Mouse (Mus musculus) adrenal gland (tissue): ENCODE results near the gene Fcho2.

Experiments
- intact Hi-C: fragments of 180-260 bp; cut with DNase I; formaldehyde crosslinking; loops from one replicate; pipeline ENCODE4 v1.15.1; 2025

Gene Fcho2

GRCm38 (mm10) chr13:98722296-98722695, 93.0 kb downstream of the Fcho2 start:
- intact Hi-C loops: loop anchor here (10.0 kb wide), 1 partner anchor 127 kb away; no protein-coding TSS in a partner anchor

DNA sequence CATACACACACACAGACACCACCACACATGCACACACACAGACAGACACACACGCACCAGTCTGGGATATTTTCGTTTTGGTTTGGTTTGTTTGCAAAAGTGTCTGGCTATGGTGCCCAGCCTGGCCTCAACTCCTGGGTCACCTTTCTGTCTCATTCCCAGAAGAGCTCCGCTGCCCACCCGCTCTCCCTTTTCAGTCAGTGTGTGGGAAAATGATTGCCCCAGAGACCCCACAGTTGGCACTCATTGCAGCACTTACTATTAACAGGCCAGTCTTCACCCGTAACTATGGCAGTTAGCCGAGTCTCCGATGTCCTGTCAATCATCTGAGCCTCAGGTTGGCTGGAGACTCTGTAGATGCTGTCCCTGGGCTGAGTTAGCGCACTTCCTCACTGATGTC, 99.1 kb downstream of the Fcho2 start:
- intact Hi-C loops: no loop called here

- intact Hi-C loops: no loop called here
Measured at GRCm38 (mm10) chr13:98715443-98715990, 99.7 kb downstream of the Fcho2 start.

DNA sequence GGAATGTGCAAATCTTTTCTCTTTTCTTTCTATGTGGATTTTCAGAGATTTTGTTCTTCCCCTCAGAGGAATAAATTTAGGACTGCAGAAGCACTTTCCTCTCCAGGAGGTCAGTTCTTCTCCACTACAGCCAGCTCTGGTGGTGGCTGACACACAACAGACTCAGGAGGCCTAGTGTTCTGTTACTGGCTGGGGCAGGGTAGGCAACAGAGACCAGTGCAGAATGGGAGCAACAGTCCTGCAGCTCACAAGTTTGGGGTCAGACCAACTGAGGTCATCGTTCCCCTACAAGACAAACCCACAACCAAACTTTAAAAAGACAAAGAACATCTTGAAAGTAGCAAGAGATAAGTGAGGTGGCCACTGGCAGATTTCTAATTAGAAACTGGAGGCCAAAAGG, 104.6 kb downstream of the Fcho2 start:
- intact Hi-C loops: no loop called here

- intact Hi-C loops: no loop called here
Measured at GRCm38 (mm10) chr13:98710236-98710635, 105.0 kb downstream of the Fcho2 start.

DNA sequence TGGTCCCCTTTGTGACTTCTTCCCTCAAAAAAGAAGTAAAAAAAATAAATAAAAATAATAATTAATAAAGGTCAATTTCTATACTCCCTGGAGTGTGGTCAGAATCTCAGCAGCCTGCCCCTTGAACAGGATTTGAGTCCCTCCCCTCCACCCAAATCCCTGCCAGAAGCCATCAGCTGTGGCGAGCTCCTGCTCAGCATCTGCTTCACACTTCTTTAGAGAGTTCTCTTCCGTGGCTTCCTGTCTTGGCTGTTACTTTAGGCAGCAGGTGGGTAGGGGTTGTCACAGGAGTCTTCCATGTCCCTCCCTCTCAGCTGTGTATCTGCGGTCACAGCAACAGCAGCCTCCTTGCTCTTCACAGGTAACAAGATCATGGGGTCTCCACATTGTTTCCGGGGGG, 109.7 kb downstream of the Fcho2 start:
- intact Hi-C loops: no loop called here

DNA sequence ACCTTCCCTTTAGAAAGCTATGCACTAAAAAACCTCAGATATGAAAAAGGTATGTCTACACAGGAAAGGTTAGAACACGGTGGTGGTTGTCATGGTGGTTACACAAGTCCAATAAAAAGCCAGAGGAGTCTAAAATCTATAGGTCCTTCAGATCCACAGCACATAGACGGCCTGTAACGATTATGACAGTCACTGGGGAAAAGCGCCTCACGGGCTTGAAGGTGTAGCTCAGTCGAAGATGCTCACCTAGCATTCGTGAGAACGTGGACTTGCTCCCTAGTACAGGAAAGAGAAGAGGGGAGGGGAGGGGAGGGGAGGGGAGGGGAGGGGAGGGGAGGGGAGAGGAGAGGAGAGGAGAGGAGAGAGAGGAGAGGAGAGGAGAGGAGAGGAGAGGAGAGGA, 111.5 kb downstream of the Fcho2 start:
- intact Hi-C loops: no loop called here

- intact Hi-C loops: no loop called here
Measured at GRCm38 (mm10) chr13:98702361-98702760, 112.9 kb downstream of the Fcho2 start.

GRCm38 (mm10) chr13:98701309-98701675, 114.0 kb downstream of the Fcho2 start:
- intact Hi-C loops: no loop called here

- intact Hi-C loops: no loop called here
Measured at GRCm38 (mm10) chr13:98700661-98701308, 114.5 kb downstream of the Fcho2 start.

DNA sequence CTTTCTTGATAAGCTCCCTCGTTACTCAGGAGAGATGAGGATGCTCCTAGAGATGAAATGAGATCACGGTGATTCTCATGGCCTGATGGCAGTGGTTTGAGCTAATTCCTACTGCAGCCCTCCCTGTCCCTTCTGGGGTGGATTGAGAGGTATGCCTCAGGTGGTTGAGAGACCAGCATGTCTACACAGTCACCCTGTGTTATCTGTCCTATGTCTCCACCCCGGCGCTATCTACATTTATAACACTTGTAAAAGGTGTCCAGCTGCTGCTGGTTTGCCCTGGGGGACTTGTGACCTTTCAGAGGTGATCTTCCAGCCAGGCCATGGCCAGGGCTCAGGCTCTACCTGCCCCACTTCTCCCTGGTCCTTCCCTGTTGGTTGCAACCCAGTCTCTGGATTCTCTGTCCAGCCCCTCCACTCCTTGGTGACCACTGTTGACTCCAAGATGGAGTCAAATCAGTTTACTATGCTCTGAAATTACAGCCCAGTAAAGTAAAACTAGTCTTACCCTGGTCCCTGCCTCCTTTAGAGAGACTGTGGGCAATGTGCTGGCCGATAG, 115.2 kb downstream of the Fcho2 start:
- intact Hi-C loops: no loop called here

DNA sequence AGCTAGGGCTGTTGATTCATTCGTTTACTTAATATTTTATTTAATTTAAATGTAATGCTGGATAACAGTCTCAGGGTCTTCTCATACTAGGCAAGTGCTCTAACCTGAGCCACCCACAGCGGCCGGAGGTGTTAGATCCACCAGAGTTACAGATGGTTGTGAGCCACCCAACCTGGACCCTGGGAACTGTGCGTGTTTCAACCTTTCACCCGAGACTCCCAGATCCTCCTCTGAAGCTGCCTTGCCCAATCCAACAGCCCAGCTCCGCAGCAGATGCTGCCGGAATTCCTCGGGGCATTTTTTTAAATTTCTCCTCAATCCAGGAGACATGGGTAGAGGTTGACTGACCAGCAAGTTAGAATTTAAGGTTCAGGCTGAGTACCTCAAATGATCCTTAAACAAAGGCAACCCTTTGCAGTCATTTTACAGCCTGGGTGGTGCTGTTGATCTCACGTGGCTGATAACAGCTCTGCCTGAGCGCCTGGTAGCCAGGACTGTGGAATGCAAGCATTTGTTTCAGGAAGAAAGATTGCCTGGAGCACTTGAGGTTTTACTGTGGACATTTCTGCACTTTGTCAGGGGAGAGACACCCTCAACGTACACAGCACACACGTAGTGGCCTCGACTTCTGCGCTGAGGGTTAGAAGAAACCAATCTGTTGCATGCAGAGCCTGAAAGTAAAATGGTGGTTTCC, 116.1 kb downstream of the Fcho2 start:
- intact Hi-C loops: no loop called here

DNA sequence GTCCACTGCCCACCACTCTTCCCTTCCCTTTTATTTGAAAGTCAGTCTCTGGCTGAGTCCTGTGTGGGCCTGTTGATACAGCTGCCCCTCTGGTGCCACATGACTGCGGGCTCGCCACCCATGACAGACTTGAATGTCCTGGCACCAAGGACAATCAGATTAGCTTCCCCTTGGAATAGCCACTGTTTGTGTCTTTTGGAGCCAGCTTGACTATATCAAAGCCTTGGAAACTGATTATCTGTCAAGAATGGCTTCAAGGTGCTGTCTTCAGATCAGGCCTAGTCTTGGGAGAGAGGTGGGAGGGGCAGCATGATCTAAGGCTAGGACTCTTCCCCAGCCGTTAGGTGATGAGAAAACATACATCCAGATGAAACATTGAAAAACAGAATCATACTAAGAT, 118.5 kb downstream of the Fcho2 start:
- intact Hi-C loops: no loop called here

DNA sequence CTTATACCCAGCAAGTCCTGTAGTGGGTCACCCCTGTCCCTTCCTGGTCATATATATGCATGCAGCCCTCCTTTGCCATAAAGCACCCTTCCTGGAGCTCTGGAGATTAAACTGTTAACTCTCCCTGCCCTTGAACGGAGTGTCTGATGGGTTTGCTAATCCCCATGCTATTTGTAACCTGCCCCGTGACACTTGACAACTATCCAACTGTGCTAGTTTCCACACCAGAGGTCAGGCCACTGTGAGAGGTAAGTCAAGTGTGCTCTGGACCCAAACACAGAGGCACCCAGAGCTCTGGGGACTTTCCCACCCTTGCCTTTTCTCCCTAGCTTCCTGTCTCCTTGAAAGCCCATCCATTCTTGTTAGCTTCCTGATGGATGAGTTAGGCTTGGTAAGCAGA, 119.7 kb downstream of the Fcho2 start:
- intact Hi-C loops: no loop called here

DNA sequence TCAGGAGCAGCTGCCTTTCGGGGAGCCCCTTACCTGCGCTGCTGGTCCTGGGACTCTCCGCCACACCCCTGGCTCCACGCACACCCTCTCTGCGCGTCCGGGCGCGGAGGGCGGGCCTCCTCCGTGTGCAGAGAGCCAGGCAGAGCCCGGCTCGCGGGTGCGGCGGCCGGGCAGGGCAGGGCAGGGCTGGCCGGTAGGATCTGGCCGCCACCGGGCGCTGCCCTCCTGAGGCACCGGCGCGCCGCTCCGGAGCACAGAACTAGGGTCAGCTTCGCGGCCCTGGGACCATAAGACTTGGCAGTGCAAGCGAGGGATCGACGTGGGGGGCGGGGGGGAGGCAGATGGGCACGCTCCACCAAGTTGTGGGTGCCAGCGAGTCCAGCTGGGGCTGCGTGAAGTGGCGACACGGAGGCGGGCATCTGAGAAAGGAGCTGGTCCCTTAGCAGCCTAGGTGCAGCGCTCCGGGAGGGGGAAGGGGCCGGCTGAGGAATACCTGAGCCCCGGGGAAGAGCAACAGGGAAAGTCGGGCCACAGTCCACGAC, 120.4 kb downstream of the Fcho2 start, which contains the start of gene Tmem171:
Gene Tmem171, minus strand, starts transcription at position 62 of the 542 bp plus-strand sequence.
- intact Hi-C loops: no loop called here

DNA sequence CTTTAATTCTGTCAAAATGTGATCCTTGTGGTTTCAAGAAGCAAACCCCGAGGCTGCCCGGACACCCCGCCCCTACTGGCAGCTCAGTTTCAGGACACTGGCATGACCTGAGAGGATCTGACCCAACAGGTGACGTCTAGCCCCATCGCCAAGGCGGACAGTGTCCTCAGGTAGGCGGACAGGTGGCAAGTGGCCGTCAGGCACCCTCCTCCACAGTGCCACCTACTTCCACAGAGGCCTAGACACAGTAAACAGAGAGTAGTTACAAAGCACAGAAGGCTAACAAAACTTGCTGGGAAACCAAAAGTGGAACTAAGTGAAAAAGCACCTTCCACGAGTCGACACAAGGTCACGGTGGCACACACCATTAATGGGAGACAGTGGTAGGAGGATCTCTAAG, 121.9 kb downstream of the Fcho2 start:
- intact Hi-C loops: no loop called here

GRCm38 (mm10) chr13:98691956-98692515, 123.2 kb downstream of the Fcho2 start:
- intact Hi-C loops: no loop called here

GRCm38 (mm10) chr13:98690886-98691285, 124.4 kb downstream of the Fcho2 start:
- intact Hi-C loops: no loop called here

- intact Hi-C loops: no loop called here
Measured at GRCm38 (mm10) chr13:98689605-98690290, 125.5 kb downstream of the Fcho2 start.

DNA sequence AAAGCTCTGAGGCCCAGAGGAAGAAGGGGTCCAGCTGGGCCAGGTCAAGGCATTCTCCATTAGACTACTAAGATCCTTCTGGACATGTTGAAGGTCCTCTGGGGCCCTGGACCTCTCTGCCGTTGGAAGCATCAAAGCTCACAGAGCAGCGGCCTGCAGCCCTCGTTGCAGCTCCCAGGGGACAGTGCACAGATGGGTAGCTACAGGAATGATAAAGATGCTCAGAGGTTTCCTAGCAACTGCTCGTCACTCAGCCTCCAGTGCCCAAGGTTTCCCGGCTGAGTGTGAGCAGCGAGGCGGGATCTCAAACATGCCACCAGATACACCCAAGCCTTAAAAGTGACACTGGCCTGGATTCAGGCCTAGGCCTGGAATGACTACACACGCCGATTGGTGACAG, 127.3 kb downstream of the Fcho2 start:
- intact Hi-C loops: no loop called here
